Mouse (Mus musculus) intestine, embryonic 15.5 days (tissue): ENCODE results near the gene Dock8. TPM values are rescaled to one million over a fixed set of nuclear protein-coding genes. Genes with fewer than 3 reads are reported as not detected.
A peak's percentile ranks its signal among the peaks of the same experiment; 100 is the strongest.

Experiments
- ATAC-seq: fragments of 200-750 bp; cut with Nextera tagmentation; 2 replicates; pipeline ENCODE4 v1.8.0; 2017; ENCODE audit warnings: moderate TSS enrichment, moderate library complexity
- H3K27ac ChIP-seq: fragments of 300-500 bp; sonication (generic); 2 replicates; pipeline ENCODE4 v1.5.1; 2015; ENCODE audit warnings: mild to moderate bottlenecking, inconsistent platforms
- H3K27me3 ChIP-seq: fragments of 300-500 bp; sonication (generic); replicated peaks from 2 replicates; pipeline ENCODE4 v1.6.1; 2015; ENCODE audit warnings: inconsistent platforms
- H3K36me3 ChIP-seq: fragments of 300-500 bp; sonication (generic); 2 replicates; pipeline ENCODE4 v1.6.1; 2015; ENCODE audit warnings: inconsistent platforms
- H3K4me1 ChIP-seq: fragments of 300-500 bp; sonication (generic); replicated peaks from 2 replicates; pipeline ENCODE4 v1.6.1; 2015; ENCODE audit warnings: inconsistent platforms
- H3K4me2 ChIP-seq: fragments of 300-500 bp; sonication (generic); replicated peaks from 2 replicates; pipeline ENCODE4 v1.6.1; 2015; ENCODE audit warnings: mild to moderate bottlenecking, inconsistent platforms
- H3K4me3 ChIP-seq: fragments of 300-500 bp; sonication (generic); replicated peaks from 2 replicates; pipeline ENCODE4 v1.5.1; 2015; ENCODE audit warnings: inconsistent platforms
- H3K9ac ChIP-seq: fragments of 300-500 bp; sonication (generic); 2 replicates; pipeline ENCODE4 v1.6.1; 2015; ENCODE audit warnings: inconsistent platforms
- H3K9me3 ChIP-seq: fragments of 300-500 bp; sonication (generic); 2 replicates; pipeline ENCODE4 v1.6.1; 2016; ENCODE audit warnings: inconsistent platforms
- WGBS: fragments of 180-500 bp; shearing (Covaris S2); methylation state at CpG from one replicate; pipeline ENCODE4 v1.1.7; 2015; 5-methylcytosine and 5-hydroxymethylcytosine counted together
- polyA plus RNA-seq: library from polyadenylated mRNA; unstranded; fragments of >200 nt; fragmentation: Nextera tagmentation; extraction: Ambion mirVana; gene quantifications from 2 replicates; pipeline ENCODE4 v1.2.1, GENCODE M21; 2015

Gene Dock8
- polyA plus RNA-seq, result 5.0 TPM in 2 replicates

- Histone ChIP-seq H3K36me3 (no peaks in the 10 kb centered on the region), H3K9ac (peak within 1 kb of the TSS; percentile 59), H3K4me3 (peak within 1 kb of the TSS; percentile 68), H3K9me3 (no peaks in the 10 kb centered on the region), H3K27me3 (0 out of 2 replicates have a peak, but pooled peaks cover 12% of the 10 kb centered on the region), H3K27ac (peak within 1 kb of the TSS; percentile 64; the same call in 1 of the 2 replicates), H3K4me2 (peak within 1 kb of the TSS; percentile 95), H3K4me1 (peaks cover 9% of the 10 kb centered on the region)
- under 1% methylated on average over 106 of the region's 109 CpGs for WGBS
- ATAC-seq, result peak; percentile 93
These were observed at the start of gene Dock8 for GRCm38 (mm10) chr19:24999201-24999886. Dock8 (plus strand) TSS chr19:24999534.

- ATAC-seq, result no peak
- H3K9me3 ChIP-seq, result no peaks in the 10 kb centered on the region
- H3K4me1 ChIP-seq, result peaks cover 3% of the 10 kb centered on the region; the same call in 1 of the 2 replicates
- no peak overlapping the region for H3K4me3 ChIP-seq
- peaks cover 4% of the 10 kb centered on the region; the same call in 1 of the 2 replicates for H3K36me3 ChIP-seq
- no peak overlapping the region for H3K4me2 ChIP-seq
- no peaks in the 10 kb centered on the region for H3K27me3 ChIP-seq
- no peak overlapping the region for H3K27ac ChIP-seq
- WGBS, result 38% methylated on average over 3 of the region's 3 CpGs
- H3K9ac ChIP-seq, result no peak overlapping the region
These were observed 40.8 kb upstream of the Dock8 start for GRCm38 (mm10) chr19:24958531-24958930.

- no peaks in the 10 kb centered on the region for H3K36me3 ChIP-seq
- WGBS, result 0% methylated on average over 36 of the region's 36 CpGs
- no peak within 1 kb of the TSS for H3K27ac ChIP-seq
- peaks cover 3% of the 10 kb centered on the region; the same call in 1 of the 2 replicates for H3K4me1 ChIP-seq
- H3K9me3 ChIP-seq, result no peaks in the 10 kb centered on the region
- ATAC-seq, result peak; percentile 100
- H3K4me2 ChIP-seq, result peak within 1 kb of the TSS; percentile 61
- H3K4me3 ChIP-seq, result peak within 1 kb of the TSS; percentile 57
- H3K27me3 ChIP-seq, result no peaks in the 10 kb centered on the region
- peak within 1 kb of the TSS; percentile 56 for H3K9ac ChIP-seq
These were observed 38.0 kb upstream of the Dock8 start, which contains the start of gene Cbwd1 for GRCm38 (mm10) chr19:24961172-24961962. Cbwd1 (minus strand) TSS chr19:24961610.

- no peak overlapping the region for H3K4me3 ChIP-seq
- no peak overlapping the region for H3K27ac ChIP-seq
- 77% methylated on average over 2 of the region's 2 CpGs for WGBS
- H3K27me3 ChIP-seq, result no peaks in the 10 kb centered on the region
- no peak overlapping the region for H3K9ac ChIP-seq
- no peaks in the 10 kb centered on the region for H3K9me3 ChIP-seq
- no peak overlapping the region for H3K4me2 ChIP-seq
- no peak for ATAC-seq
- no peaks in the 10 kb centered on the region for H3K36me3 ChIP-seq
- H3K4me1 ChIP-seq, result no peaks in the 10 kb centered on the region
These were observed 33.1 kb upstream of the Dock8 start for GRCm38 (mm10) chr19:24966203-24966602.

- H3K27me3 ChIP-seq, result no peaks in the 10 kb centered on the region
- H3K4me2 ChIP-seq, result no peak overlapping the region
- no peak overlapping the region for H3K9ac ChIP-seq
- H3K27ac ChIP-seq, result no peak overlapping the region
- ATAC-seq, result no peak
- no peaks in the 10 kb centered on the region for H3K36me3 ChIP-seq
- H3K9me3 ChIP-seq, result no peaks in the 10 kb centered on the region
- WGBS, result 72% methylated on average over 2 of the region's 2 CpGs
- H3K4me3 ChIP-seq, result no peak overlapping the region
- no peaks in the 10 kb centered on the region for H3K4me1 ChIP-seq
These were observed 32.4 kb upstream of the Dock8 start for GRCm38 (mm10) chr19:24966941-24967340.

- no peak overlapping the region for H3K4me3 ChIP-seq
- H3K4me2 ChIP-seq, result no peak overlapping the region
- no peak for ATAC-seq
- no peaks in the 10 kb centered on the region for H3K9me3 ChIP-seq
- no peak overlapping the region for H3K27ac ChIP-seq
- peaks cover 4% of the 10 kb centered on the region; the same call in 1 of the 2 replicates for H3K4me1 ChIP-seq
- H3K27me3 ChIP-seq, result no peaks in the 10 kb centered on the region
- no peak overlapping the region for H3K9ac ChIP-seq
- 84% methylated on average over 7 of the region's 7 CpGs for WGBS
- H3K36me3 ChIP-seq, result no peaks in the 10 kb centered on the region
These were observed 28.0 kb upstream of the Dock8 start for GRCm38 (mm10) chr19:24971307-24971706.

- Histone ChIP-seq H3K4me1 (peaks cover 4% of the 10 kb centered on the region; the same call in 1 of the 2 replicates), H3K4me3 (no peak overlapping the region), H3K4me2 (no peak overlapping the region; the same call in 1 of the 2 replicates), H3K27me3 (no peaks in the 10 kb centered on the region), H3K9ac (no peak overlapping the region), H3K9me3 (no peaks in the 10 kb centered on the region), H3K36me3 (no peaks in the 10 kb centered on the region), H3K27ac (peak overlapping the region; percentile 80)
- peak; percentile 95 for ATAC-seq
- 61% methylated on average over 3 of the region's 3 CpGs for WGBS
These were observed 26.5 kb upstream of the Dock8 start for GRCm38 (mm10) chr19:24972701-24973390.

GRCm38 (mm10) chr19:24977991-24978390, 21.3 kb upstream of the Dock8 start:
- Histone ChIP-seq H3K9me3 (no peaks in the 10 kb centered on the region), H3K36me3 (no peaks in the 10 kb centered on the region), H3K27ac (no peak overlapping the region), H3K4me3 (no peak overlapping the region), H3K27me3 (no peaks in the 10 kb centered on the region), H3K4me1 (peaks cover 9% of the 10 kb centered on the region), H3K4me2 (no peak overlapping the region), H3K9ac (no peak overlapping the region)
- peak; percentile 46 for ATAC-seq
- whole genome bisulfite sequencing, result 52% methylated on average over 11 of the region's 11 CpGs

GRCm38 (mm10) chr19:24978852-24979842, 20.2 kb upstream of the Dock8 start:
- Histone ChIP-seq H3K36me3 (no peaks in the 10 kb centered on the region), H3K27ac (0 out of 2 replicates have a peak overlapping the region, but pooled peaks have one; percentile 11), H3K27me3 (no peaks in the 10 kb centered on the region), H3K9me3 (no peaks in the 10 kb centered on the region), H3K4me3 (no peak overlapping the region), H3K9ac (no peak overlapping the region), H3K4me2 (no peak overlapping the region), H3K4me1 (peaks cover 5% of the 10 kb centered on the region)
- ATAC-seq, result peak; percentile 82
- 62% methylated on average over 10 of the region's 10 CpGs for WGBS

- no peak overlapping the region for H3K27ac ChIP-seq
- ATAC-seq, result no peak
- H3K27me3 ChIP-seq, result no peaks in the 10 kb centered on the region
- 36% methylated on average over 8 of the region's 8 CpGs for WGBS
- no peak overlapping the region for H3K9ac ChIP-seq
- H3K4me1 ChIP-seq, result peaks cover 5% of the 10 kb centered on the region
- no peaks in the 10 kb centered on the region for H3K9me3 ChIP-seq
- no peaks in the 10 kb centered on the region for H3K36me3 ChIP-seq
- H3K4me2 ChIP-seq, result no peak overlapping the region
- no peak overlapping the region for H3K4me3 ChIP-seq
These were observed 18.0 kb upstream of the Dock8 start for GRCm38 (mm10) chr19:24981294-24981693.

- no peak overlapping the region for H3K9ac ChIP-seq
- WGBS, result 76% methylated on average over 4 of the region's 4 CpGs
- no peaks in the 10 kb centered on the region for H3K27me3 ChIP-seq
- no peak for ATAC-seq
- H3K9me3 ChIP-seq, result no peaks in the 10 kb centered on the region
- H3K27ac ChIP-seq, result no peak overlapping the region
- no peaks in the 10 kb centered on the region for H3K36me3 ChIP-seq
- H3K4me3 ChIP-seq, result no peak overlapping the region
- H3K4me2 ChIP-seq, result no peak overlapping the region
- H3K4me1 ChIP-seq, result peaks cover 5% of the 10 kb centered on the region
These were observed 16.3 kb upstream of the Dock8 start for GRCm38 (mm10) chr19:24983050-24983449.
